Mouse (Mus musculus): ENCODE results near the gene Meltf. TPM values are rescaled to one million over a fixed set of nuclear protein-coding genes. Genes with fewer than 3 reads are reported as not detected.

Gene Meltf
- not detected in 2 replicates for polyA plus RNA-seq (2012; ENCODE audit: low replicate concordance)

DNA sequence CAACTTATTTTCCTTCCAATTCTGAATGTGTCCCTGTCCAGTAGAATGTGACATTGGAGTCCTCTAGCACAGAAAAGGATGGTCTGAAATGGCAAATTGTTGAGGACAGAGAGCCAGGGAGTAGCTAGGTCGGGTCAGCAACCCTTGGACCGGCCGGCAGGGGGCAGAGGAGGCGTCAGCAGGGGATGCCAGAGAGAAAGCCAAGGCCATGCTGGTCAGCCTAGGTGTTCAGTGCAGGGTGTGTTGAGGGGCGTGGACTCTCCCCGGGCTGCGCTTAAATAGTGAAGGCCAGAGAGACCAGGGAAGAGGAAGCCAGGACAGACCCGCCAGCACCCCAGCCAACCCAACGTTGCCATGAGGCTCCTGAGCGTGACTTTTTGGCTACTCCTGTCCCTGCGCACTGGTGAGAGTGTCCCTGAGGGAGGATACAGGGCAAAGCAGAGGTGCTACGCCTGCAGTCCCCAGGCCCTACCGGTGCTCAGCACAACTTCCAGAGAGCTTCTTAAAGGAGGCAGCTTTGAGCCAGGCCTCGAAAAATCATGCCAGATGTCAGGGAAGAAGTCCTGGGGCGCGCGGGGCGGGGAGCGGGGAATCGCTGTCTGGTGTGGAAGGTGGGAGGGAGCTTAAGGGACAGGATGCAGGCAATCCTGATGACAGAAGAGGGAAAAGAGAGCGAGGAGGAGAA lies at the start of gene Meltf:
Gene Meltf, plus strand, starts transcription at position 238 of the 685 bp plus-strand sequence.

DNA sequence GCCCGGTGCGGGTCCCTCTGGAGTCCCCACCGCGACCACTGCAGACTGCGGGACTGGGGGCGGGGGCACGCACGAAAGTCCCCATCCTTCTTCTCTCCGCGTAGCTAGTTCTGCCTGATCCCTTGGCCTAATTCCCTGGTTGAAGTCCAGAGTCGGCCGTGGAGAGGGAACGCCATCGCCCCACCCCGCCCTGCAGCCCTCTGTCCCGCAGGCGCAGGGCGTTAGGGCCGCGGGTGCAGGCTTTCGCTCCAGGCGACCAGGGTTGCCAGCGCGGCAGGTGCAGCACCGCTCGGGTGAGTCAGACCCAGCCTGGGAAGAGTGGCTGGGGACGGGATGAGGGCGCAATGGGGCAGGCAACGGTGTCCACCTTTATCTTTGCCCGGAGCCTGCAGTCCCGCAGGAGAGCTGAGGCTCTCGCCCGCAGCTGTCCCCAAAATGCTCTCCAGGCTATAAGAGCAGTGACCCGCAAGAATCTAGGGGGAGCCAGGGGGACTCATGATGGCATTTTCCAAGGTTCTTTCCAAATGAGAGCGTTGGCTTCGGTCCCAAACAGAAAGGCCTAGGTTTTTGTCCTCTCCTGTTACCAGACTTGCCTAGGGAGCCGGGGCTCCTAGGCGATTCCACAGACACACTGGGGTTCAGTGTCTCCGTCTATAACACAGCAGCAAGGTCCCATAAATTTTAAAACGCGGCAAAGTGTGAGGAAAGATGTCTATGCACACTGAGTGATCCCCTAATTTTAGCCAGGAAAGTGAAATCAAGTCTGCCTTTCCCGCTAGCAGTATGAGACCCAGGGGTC lies 55.3 kb downstream of the Meltf start, which contains the start of gene Pigz:
Gene Pigz, plus strand, starts transcription at position 101 of the 799 bp plus-strand sequence.

DNA sequence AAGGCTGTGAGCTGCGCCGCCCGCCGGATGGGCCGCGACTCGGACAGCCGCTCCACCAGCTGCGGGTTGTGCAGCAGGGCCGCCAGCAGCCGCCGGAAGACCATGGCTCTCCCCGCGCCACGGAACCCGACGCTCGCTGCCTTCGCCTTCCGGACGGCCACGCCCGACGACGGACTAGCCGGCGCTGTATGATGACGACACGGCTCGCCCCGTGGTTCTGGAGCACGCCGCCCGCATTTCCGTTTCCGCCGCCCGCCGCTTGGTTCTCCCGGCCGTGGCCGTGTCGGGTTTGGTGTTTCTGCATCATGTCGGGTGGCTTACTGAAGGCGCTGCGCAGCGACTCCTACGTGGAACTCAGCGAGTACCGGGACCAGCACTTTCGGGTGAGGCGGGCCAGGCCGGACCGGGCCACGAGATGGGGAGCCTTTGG lies 69.8 kb downstream of the Meltf start, which contains the start of the genes 0610012G03Rik and Ncbp2:
Gene 0610012G03Rik, minus strand, starts transcription at position 150 of the 430 bp plus-strand sequence.
Gene Ncbp2, plus strand, starts transcription at position 169 of the 430 bp plus-strand sequence.

Other genes starting within 250 kb of the Meltf start
- 6.1 and 8.6 TPM in 2 replicates for gene Dlg1, start 215.4 kb upstream of the Meltf start, polyA plus RNA-seq (2012; ENCODE audit: low replicate concordance)
- gene Pigz, start 55.0 kb downstream of the Meltf start, polyA plus RNA-seq (2012; ENCODE audit: low replicate concordance) = 1.3 TPM in 1 of 2 replicates, not detected in the other
- gene 0610012G03Rik, start 69.7 kb downstream of the Meltf start, polyA plus RNA-seq (2012; ENCODE audit: low replicate concordance) = 85.8 and 120 TPM in 2 replicates
- gene Ncbp2, start 69.7 kb downstream of the Meltf start, polyA plus RNA-seq (2012; ENCODE audit: low replicate concordance) = 36.3 and 37.5 TPM in 2 replicates
- 1.3 and 1.6 TPM in 2 replicates for gene Senp5, start 124.5 kb downstream of the Meltf start, polyA plus RNA-seq (2012; ENCODE audit: low replicate concordance)
- 48.6 and 50.2 TPM in 2 replicates for gene Pak2, start 200.5 kb downstream of the Meltf start, polyA plus RNA-seq (2012; ENCODE audit: low replicate concordance)
- gene Pigx, start 220.9 kb downstream of the Meltf start, polyA plus RNA-seq (2012; ENCODE audit: low replicate concordance) = 32.2 and 33.9 TPM in 2 replicates
- gene Cep19, start 221.0 kb downstream of the Meltf start, polyA plus RNA-seq (2012; ENCODE audit: low replicate concordance) = 4.2 and 4.8 TPM in 2 replicates

Measured in leukemia stem cell, adult 10-12 weeks (primary cell).